Mouse (Mus musculus) cerebellum, adult 9-11 months (tissue): ENCODE data around the gene Pmpcb.
"Not testable (repeated sequence)": the region's sequence is repeated elsewhere in the genome, so short reads cannot be mapped to it uniquely, and the experiment has no call there.

Source experiments
- DNase-seq: peaks from one replicate; pipeline ENCODE4 v3.0.0; 2022

Pmpcb gene

DNA sequence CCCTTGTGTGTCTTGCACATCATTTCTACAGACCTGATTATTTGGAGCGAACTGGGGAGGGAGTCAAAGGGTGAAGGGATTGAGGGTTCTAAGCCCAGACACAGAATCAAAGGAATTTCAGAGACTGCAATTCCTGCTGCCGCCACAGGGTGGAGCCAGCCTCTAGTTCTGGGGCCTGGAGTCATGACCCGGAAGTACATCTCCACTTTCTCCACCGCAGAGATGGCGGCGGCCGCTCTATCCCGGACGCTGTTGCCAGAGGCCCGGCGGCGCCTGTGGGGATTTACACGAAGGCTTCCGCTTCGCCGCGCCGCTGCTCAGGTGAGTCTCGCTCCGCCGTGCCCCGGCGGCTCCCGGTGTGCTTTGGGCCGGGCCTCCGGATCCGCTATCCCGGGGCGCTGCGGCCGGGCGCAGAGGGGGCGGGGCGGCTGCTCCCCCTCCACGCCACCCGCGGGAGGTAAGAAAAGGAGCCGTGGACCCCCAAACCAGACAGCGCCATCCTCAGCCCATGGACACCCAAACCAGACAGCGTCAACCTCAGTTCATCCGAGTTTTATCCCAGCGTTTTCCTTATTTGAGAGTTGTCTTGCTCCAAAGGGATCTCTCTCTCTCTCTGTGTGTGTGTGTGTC is at the start of gene Pmpcb:
Gene Pmpcb (plus strand): TSS at position 186 of the 630 bp plus-strand sequence.
- DNase-seq = peak; percentile 90

DNA sequence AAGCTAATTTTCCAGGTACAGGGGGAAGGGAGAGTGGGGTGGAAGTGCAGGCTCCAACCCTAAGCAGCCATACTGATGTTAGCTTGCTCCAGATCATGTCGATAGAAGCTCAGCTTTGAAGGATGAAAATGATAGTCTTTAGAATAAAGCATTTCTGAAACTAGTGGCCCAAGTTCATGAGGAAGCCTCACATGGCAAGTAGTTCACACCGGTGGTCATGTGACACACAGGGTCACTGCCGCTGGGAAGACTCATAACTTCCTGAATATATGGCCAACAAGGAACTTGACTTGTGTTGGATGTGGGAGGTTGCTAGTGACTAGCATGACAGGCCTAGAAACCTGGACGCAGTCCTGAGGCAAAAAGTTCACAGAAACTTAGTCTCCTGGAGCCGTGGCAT is 44.7 kb upstream of the Pmpcb start:
- DNase-seq = no peak

DNA sequence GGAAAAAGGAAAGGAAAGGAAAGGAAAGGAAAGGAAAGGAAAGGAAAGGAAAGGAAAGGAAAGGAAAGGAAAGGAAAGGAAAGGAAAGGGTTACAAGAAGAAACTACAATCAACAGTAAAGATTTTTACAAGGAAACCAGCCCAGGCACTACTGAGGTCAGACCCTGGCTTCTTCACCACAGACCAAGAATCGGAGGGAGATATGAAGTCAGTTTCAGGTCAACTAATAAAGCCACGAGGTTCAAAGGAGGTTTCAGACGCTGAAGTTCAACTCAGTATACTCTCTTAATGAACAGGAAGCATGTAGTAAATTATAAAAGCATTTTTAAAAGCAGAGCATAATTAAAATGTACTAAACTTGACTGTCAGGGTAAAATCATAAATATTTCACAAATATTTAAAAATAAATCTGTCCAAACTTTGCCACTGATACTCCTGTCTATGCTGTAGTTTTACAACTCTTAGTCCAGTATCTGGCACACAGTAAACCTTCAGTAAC is 43.5 kb upstream of the Pmpcb start:
- DNase-seq = no peak

DNA sequence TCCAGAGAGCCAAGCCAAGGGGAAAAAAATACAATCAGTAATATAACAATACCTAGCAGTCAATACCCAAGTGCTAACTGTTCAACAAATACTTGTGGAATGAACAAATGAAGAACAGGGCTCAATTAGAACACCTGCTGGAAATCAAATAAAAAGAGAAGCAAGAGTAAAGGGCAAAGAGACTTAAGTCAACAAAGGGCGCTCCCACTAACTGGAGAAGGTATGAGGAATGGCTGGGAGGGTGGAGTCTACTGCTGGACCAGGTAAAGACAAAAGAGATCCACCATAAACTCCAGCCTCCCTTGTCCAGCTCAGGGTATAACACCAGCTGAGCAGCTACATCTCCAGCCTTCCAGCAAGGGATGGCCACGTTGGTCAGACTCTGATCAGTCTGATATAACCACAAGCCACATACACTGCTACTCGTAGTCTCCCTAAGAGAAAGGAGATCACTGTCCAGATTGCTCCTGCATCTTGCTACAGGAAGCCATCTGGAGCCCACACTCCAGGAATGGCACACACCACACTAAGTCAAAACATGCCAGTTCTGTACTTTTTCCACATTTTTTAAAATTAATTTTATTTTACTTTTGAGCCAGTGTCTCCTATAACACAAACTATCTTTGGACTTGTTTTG is 42.0 kb upstream of the Pmpcb start:
- DNase-seq = no peak

DNA sequence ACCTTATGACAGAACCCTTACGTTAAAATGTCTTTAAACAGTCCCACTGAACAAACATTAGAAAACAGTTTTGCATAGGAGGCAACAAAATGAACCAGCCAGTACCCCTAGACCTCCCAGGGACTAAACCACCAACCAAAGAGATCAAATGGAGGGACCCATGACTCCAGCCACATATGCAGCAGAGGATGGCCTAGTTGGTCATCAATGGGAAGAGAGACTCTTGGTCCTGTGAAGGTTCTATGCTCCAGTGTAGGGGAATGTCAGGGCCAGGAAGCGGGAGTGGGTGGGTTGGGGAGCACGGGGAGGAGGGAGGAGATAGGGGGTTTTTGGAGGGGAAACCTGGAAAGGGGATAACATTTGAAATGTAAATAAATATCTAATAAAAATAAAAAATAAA is 37.4 kb upstream of the Pmpcb start:
- not testable (repeated sequence) for DNase-seq

DNA sequence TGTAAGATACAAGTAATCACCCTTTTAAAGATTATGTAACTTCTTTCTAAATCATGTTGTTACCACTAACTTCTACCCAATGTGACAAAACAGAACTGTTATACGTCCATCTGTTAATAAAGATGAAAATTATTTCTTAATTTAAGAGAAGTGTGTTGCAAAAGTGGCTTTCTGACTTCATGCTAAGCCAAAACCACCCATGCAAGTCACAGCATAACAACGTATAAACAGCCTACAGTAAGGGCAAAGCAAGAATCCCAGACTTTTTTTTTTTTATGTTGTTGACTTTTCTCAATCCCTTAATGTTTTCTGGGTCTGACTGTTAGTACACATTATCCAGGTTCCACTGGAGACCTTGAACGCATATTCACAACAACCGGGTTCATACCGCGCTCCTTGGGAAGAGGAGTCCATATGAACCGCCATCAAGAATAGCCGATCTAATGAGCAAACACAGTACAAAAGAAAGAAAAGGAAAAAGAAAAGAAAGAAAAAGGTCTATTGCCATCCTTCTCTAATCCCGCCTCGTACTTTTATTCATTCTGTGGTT is 36.6 kb upstream of the Pmpcb start:
- DNase-seq = no peak

DNA sequence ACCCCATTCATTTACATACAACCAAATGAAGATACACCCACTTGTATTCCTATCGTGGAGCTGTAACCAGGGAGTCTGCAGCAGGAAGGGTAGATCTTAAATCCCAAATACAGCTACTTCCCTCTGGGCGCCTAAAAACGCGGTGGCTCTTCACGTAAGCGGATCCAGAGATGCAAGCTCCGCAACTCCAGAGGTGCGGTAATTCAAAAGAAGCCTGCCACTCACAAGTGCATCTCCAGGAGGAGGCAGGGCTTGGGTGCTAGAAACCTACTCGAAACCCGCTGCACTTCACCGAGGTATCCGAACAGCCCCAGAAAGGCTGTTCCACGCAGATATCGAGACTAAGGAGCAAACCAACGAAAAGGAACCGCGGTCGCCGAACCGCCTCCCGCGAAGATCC is 36.0 kb upstream of the Pmpcb start:
- DNase-seq = no peak

DNA sequence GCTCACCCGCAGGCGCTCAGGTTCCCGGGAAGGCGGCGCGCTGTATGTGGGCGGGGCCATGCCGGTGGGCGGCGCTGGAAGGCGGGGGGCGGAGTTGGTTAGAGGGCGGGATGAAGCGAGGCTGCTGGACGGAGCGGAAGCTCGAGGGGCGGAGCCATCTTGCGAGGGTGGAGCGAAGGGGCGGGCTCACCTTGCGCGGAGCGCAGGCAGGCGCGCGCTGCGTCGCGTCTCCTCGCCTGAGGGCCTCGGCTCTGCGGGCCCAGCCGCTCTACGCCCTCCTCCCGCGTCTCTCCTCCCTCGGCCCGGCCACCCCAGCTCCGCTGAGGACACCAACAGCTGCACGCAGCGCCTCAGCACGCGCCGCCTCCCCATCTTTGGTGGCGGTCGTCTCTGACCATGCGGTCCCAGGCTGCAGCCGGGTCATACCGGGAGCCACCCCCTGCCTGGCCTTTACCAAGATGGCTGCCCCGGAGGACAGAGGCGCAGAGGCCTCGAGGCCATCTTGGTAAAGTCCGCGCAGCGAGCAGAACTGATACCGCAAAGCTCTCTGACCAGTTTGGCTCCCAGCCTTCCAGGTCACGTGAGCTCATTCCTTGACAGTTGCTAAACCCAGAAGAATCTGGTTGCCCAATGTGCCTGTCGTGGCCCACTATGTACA is 35.5 kb upstream of the Pmpcb start, which contains the start of gene Napepld:
Gene Napepld (minus strand): TSS at position 46 of the 658 bp plus-strand sequence.
- DNase-seq = peak; percentile 99

DNA sequence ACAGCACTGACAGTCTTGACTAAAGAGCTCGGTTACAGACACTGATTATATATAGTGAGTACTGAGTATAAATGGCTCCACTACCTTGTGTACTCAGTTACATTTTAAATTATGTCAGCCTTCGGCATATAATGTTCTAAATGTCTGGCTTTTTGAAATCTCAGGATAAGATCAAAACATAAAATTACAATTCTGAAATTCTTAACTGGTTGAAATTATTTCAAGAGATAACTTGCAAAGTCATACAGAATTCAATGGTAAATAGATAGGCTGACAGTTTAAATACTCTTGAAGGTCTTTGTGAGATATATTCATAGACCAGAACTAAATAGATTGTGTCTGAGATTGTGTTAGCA is 35.0 kb upstream of the Pmpcb start:
- DNase-seq = no peak

DNA sequence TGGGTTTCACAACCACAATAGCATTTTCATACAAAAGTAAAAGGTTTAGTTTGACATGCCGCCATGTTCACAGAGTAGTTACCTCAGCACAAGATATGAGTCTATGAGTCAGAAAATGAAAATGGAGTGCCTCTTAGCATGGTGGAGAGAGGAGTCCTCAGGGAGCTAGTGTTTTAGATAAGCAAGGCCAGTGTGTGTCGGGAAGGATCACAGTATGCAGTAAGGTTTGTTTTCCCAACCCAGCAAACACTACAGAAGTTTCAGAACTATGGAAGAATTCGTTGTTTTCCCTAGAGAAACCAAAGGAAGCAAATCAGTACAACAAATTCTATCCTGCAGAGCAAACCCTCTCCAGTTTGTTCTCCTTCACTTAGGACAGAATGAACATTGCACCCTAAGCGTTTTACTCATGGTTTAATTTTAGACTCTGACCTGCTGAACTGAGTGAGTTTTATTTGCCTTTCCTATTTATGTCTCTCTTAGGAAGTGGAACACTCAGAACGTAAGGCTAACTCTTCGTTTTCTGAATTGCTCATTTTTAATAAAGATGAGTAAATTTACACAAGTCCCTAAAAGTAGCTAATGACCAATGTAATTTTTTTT is 34.0 kb upstream of the Pmpcb start:
- DNase-seq = no peak

DNA sequence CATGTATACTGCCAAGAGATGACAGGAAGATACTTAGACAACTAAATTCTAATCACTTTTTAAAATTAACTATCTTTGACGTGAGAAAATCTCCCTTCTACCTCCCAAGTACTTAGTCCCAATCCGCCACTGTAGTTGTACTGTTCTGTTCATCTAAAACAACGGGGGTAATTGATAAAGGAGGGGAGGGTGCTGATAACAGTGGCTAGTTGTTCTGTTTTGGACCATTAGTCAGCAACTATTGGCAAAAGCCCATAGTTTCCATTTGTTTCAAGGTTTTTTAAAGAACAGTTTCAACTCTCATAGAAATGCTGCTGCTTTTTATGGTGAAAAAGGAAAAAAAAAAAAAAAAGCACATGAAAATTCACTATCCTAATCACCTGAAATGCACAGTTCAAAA is 33.2 kb upstream of the Pmpcb start:
- DNase-seq = no peak

DNA sequence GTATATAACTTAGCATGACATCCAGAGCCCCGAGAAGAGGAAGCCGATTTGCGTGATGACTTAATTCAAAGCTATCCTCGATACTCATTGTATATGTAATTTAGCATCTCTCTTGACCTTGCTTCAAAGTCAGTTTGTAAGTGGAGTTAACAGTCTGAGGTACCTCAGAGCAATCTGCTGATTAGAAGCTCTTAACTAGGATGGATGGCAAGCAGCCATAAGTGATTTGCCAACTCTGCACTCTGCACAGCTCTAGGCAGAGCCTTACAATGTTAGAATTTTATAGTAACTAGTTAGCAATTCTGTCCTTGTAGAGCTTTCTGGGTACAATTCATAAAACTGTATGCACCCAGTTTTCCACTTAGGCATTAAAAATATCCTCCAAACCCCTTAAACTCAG is 30.4 kb upstream of the Pmpcb start:
- DNase-seq = no peak

DNA sequence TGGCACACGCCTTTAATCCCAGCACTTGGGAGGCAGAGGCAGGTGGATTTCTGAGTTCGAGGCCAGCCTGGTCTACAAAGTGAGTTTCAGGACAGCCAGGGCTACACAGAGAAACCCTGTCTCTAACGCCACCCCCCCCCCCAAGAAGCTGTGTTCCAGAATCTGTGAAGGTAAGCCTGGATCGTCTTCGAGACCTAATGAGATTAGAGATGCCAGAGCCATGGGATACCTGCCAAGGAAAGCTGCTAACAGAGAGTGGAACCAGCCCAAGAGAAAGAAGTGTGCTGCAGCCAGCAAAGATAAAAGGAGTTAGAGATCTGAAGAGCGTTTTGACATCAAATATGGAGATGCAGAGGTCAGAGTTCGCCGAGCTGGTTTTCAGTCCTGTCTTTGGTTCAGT is 28.9 kb upstream of the Pmpcb start:
- not testable (repeated sequence) for DNase-seq

DNA sequence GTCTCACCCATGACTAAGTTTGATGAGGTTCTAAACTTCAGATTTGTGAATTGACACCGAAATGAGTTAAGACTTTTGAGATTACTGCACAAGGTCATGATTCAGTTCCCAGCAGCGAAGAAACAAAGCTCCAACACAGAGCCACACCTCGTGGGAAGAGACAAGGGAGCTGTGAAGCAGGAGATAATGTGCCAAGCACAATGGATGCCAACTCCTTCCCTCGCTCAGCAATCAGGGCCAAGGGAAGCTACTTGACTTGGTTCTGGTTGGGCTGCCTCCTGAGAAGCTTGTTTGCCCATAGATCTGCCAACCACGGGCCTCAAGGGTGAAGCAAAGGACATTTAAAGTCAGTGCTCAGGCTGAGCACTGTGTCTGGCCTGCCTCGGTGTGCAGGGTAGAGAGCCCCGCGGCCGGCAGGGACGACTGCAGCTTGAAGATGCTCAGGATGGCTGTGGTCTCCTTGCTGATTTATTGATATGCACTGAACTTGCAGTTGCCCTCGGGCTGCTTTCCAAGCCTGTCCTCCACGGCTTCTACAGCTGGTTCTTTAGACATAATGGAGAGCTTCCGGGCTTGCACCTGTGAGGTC is 24.7 kb upstream of the Pmpcb start:
- DNase-seq = no peak

DNA sequence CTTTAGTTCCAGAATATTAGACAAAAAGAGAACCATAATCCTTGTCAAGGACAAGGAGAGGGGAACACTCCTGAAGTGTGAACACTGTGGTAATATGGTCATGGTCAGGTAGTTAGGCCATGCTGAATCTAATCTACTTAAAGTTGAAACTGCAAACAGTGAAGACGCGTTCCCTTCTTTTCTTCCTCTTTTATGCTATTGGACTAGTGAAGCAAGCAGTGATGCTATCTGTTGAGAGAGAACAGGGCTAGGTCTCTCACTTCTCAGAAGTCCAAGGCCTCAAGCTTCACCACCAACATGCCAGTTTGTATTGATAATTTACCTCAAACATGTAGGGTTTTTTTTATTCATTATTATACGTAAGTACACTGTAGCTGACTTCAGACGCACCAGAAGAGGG is 22.5 kb upstream of the Pmpcb start:
- no peak for DNase-seq

DNA sequence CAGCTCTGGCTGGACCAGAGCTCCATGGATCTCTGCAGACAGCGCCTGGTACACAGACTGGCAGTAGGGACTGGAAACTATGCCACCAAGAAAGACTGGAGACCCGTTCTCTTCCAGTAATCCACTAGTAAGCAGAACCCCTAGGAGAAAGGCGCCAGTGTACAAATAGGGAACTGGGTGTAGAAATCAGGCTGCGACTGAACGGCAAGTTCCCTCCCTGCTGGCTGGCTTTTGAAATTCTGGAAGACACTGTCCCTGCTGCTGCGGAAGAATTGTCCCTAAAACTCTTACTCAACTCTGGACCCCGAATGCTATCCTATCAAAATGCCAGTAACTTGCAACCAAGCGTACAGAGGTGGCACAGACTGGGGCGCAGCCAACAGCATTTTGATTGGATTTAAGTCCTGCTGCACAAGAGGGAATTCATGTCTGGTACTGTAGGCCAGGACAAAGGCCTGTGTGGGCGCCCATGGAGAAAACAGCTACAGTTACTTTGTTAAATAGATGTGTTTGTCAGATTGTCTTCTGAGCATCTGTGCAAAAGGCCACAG is 19.7 kb upstream of the Pmpcb start:
- DNase-seq = no peak

DNA sequence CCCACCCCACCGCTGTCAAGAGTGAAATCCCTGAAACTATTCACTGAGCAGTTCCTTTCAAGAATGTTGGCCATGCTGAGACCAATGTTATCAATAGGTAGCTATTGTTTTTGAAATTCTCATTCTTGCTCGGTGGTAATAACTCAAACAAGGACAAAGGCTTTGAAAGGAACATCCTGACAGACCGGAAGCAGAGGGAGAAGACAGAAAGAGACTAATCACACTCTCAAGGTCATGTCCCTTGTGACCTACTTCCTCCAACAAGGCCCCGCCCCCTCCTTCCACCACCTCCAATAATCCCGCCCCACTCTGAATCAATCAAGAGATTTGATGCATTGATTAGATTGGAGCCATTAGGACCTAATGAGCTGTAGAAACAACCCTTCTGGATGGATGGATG is 18.4 kb upstream of the Pmpcb start:
- DNase-seq = no peak

DNA sequence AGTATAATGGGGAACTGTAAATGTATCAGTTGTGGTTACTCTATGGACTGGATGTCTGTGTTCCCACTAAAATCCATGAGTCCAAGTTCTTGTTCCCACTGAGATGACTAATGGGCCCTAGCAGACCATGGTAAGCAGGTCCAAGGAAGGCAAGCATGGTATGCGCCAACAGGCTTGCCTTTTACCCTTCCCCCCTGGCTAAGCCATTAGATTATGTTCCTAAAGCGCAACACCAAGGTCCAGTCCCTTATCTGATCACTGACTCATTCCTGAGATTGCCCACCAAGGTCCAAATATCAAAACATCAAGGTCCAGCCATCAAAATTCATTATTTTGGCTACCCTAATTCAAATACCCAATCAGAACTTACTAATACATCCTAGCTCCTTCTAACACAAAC is 17.7 kb upstream of the Pmpcb start:
- DNase-seq = no peak

DNA sequence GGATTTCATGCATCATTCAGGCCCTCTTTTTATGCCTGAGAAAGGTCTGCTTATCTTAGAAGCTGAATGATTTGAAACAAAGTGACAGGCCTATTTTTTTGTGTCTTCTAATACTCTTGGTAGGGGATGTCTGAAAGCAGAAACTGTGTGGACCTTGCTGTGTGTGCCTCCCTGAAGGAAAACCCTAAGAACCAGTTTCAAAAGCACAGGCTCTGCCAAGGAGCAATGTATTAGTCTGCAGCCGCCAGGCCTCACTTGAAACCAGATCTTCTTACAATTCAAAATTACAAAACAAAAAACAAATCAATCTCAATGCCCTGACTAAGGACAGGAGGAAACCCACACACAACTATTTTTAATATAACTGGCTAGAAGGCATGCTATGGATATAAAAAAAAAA is 12.5 kb upstream of the Pmpcb start:
- no peak for DNase-seq

DNA sequence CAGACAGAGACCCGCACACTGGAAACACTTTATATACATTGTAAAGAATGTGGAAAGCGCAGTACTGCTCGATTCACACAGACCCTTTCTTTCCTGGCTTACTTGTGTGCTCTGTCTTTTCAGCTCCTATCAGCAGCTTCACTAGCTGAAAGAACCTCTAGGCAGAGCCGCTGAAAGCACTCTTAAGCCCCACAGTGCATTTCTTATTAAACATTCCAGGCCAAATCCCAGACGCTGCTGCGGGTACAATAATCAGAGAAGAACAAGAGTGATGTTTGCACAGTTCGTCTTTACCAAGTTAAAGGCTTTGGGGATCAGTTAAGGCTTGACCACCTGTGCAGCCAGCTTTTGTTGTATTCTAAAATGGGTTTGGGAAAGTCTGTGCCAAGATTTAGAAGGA is 12.1 kb upstream of the Pmpcb start:
- DNase-seq = no peak

DNA sequence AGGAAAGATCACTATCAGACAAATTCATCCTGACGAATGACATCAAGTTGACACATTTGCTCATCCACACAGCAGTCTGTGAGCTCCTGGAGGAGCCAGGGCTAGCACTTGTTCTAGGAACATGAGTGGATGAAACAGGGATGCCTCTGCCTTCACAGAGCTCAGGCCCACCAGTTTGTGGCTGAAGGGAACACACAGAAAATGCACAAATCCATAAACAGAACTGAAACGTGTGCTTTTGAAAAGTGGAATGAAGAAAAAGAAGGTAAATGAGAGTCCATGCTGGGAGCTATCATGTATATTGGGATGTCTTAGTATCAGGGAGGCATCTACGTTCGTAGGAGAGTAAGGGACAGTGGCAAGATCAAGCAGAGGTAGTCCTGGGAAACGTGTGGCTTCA is 7.8 kb upstream of the Pmpcb start:
- no peak for DNase-seq

DNA sequence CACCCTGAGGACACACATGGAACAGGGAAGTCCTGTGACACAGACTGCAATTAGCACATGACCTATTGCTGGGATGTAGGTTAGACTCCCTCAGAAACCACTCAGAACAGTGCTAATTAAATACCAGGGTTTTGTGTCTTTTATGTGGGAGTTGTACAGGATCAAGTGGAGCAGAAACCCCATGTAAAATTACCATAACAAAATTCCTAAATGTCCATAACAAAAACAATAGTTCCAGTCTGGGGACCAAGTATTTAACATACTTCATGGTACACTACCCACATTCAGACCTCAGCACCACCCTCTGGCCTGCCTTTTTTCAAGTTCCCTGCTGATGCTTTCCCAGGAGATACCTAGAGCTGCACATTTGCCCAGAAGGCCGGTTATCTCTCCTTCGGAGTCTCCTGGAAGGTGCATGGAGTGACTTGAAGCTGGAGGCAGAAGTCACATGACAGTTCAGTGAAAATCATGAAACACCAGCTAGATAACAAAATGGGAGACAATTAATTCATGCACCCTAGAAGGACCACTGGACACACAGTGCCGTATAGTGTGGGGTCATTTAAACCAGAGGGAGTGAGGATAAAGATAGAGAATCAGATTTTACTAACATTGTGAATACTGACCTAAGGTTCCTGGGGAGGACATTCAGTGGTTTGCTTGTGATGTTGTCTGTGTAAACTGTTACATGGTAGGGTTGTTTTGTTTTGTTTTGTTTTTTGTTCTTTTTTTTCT is 4.6 kb upstream of the Pmpcb start:
- DNase-seq = no peak
